Mouse (Mus musculus): ENCODE data around the gene Cacnb4. TPM values are rescaled to one million over a fixed set of nuclear protein-coding genes. Genes with fewer than 3 reads are reported as not detected.

The Cacnb4 gene
- polyA plus RNA-seq, 1 experiment from 2014 or later: 2.8 TPM

GRCm38 (mm10) chr2:52590340-52590969 is 86.2 kb downstream of the Cacnb4 start:
- Histone ChIP-seq H3K4me1 (ENCODE audit: control insufficient read depth, insufficient read depth, low read length) (no peaks in the 10 kb centered on the region), H3K9ac (ENCODE audit: low read length) (peak overlapping the region; percentile 24; the same call in 1 of the 2 replicates), H3K9me3 (ENCODE audit: control insufficient read depth, low read length) (no peaks in the 10 kb centered on the region), H3K27me3 (ENCODE audit: control insufficient read depth, insufficient read depth, low read length) (no peaks in the 10 kb centered on the region), H3K4me2 (no peak overlapping the region), H3K4me3 (ENCODE audit: low read depth, low read length) (no peak overlapping the region), H3K27ac (ENCODE audit: low read depth, low read length) (no peak overlapping the region), H3K36me3 (ENCODE audit: control insufficient read depth, insufficient read depth, low read length) (no peaks in the 10 kb centered on the region)
- DNase-seq (ENCODE audit: low spot score, missing footprints): no peak
- 71% methylated on average over 7 of the region's 7 CpGs for WGBS
- peak; percentile 39; the same call in 1 of the 2 replicates for ATAC-seq (ENCODE audit: low FRiP score)

GRCm38 (mm10) chr2:52589514-52589913 is 87.1 kb downstream of the Cacnb4 start:
- Histone ChIP-seq H3K9ac (ENCODE audit: low read length) (no peak overlapping the region), H3K4me3 (ENCODE audit: low read depth, low read length) (no peak overlapping the region), H3K27me3 (ENCODE audit: control insufficient read depth, insufficient read depth, low read length) (no peaks in the 10 kb centered on the region), H3K4me1 (ENCODE audit: control insufficient read depth, insufficient read depth, low read length) (no peaks in the 10 kb centered on the region), H3K9me3 (ENCODE audit: control insufficient read depth, low read length) (no peaks in the 10 kb centered on the region), H3K36me3 (ENCODE audit: control insufficient read depth, insufficient read depth, low read length) (no peaks in the 10 kb centered on the region), H3K27ac (ENCODE audit: low read depth, low read length) (no peak overlapping the region), H3K4me2 (no peak overlapping the region)
- WGBS: 86% methylated on average over 4 of the region's 4 CpGs
- DNase-seq (ENCODE audit: low spot score, missing footprints) (no peak), ATAC-seq (ENCODE audit: low FRiP score) (no peak)

- no peak overlapping the region for H3K27ac ChIP-seq (ENCODE audit: low read depth, low read length)
- no peak overlapping the region for H3K4me2 ChIP-seq
- no peak overlapping the region for H3K9ac ChIP-seq (ENCODE audit: low read length)
- ATAC-seq (ENCODE audit: low FRiP score) (no peak), DNase-seq (ENCODE audit: low spot score, missing footprints) (no peak)
- H3K4me3 ChIP-seq (ENCODE audit: low read depth, low read length): no peak overlapping the region
- no peaks in the 10 kb centered on the region for H3K9me3 ChIP-seq (ENCODE audit: control insufficient read depth, low read length)
- H3K27me3 ChIP-seq (ENCODE audit: control insufficient read depth, insufficient read depth, low read length): no peaks in the 10 kb centered on the region
- WGBS: 82% methylated on average over 4 of the region's 4 CpGs
- H3K36me3 ChIP-seq (ENCODE audit: control insufficient read depth, insufficient read depth, low read length): no peaks in the 10 kb centered on the region
- no peaks in the 10 kb centered on the region for H3K4me1 ChIP-seq (ENCODE audit: control insufficient read depth, insufficient read depth, low read length)
Measured at GRCm38 (mm10) chr2:52585384-52585783, 91.2 kb downstream of the Cacnb4 start.

- Histone ChIP-seq H3K27me3 (ENCODE audit: control insufficient read depth, insufficient read depth, low read length) (no peaks in the 10 kb centered on the region), H3K4me1 (ENCODE audit: control insufficient read depth, insufficient read depth, low read length) (no peaks in the 10 kb centered on the region), H3K9ac (ENCODE audit: low read length) (no peak overlapping the region), H3K4me2 (no peak overlapping the region), H3K4me3 (ENCODE audit: low read depth, low read length) (no peak overlapping the region), H3K27ac (ENCODE audit: low read depth, low read length) (no peak overlapping the region), H3K9me3 (ENCODE audit: control insufficient read depth, low read length) (no peaks in the 10 kb centered on the region), H3K36me3 (ENCODE audit: control insufficient read depth, insufficient read depth, low read length) (no peaks in the 10 kb centered on the region)
- ATAC-seq (ENCODE audit: low FRiP score) (no peak), DNase-seq (ENCODE audit: low spot score, missing footprints) (no peak)
- WGBS: 87% methylated on average over 10 of the region's 11 CpGs
Measured at GRCm38 (mm10) chr2:52581132-52581781, 95.4 kb downstream of the Cacnb4 start.

GRCm38 (mm10) chr2:52580697-52581096 is 95.9 kb downstream of the Cacnb4 start:
- no peaks in the 10 kb centered on the region for H3K36me3 ChIP-seq (ENCODE audit: control insufficient read depth, insufficient read depth, low read length)
- no peak overlapping the region for H3K4me3 ChIP-seq (ENCODE audit: low read depth, low read length)
- no peak overlapping the region for H3K4me2 ChIP-seq
- no peak for ATAC-seq (ENCODE audit: low FRiP score)
- DNase-seq (ENCODE audit: low spot score, missing footprints): no peak
- no peak overlapping the region for H3K27ac ChIP-seq (ENCODE audit: low read depth, low read length)
- WGBS: 57% methylated on average over 5 of the region's 5 CpGs
- H3K9ac ChIP-seq (ENCODE audit: low read length): no peak overlapping the region
- H3K4me1 ChIP-seq (ENCODE audit: control insufficient read depth, insufficient read depth, low read length): no peaks in the 10 kb centered on the region
- no peaks in the 10 kb centered on the region for H3K9me3 ChIP-seq (ENCODE audit: control insufficient read depth, low read length)
- H3K27me3 ChIP-seq (ENCODE audit: control insufficient read depth, insufficient read depth, low read length): no peaks in the 10 kb centered on the region

GRCm38 (mm10) chr2:52578846-52579245 is 97.8 kb downstream of the Cacnb4 start:
- ATAC-seq (ENCODE audit: low FRiP score) (no peak), DNase-seq (ENCODE audit: low spot score, missing footprints) (no peak)
- 57% methylated on average over 3 of the region's 3 CpGs for WGBS
- no peak overlapping the region for H3K4me2 ChIP-seq
- no peaks in the 10 kb centered on the region for H3K9me3 ChIP-seq (ENCODE audit: control insufficient read depth, low read length)
- no peaks in the 10 kb centered on the region for H3K4me1 ChIP-seq (ENCODE audit: control insufficient read depth, insufficient read depth, low read length)
- H3K9ac ChIP-seq (ENCODE audit: low read length): no peak overlapping the region
- no peak overlapping the region for H3K27ac ChIP-seq (ENCODE audit: low read depth, low read length)
- H3K27me3 ChIP-seq (ENCODE audit: control insufficient read depth, insufficient read depth, low read length): no peaks in the 10 kb centered on the region
- H3K4me3 ChIP-seq (ENCODE audit: low read depth, low read length): no peak overlapping the region
- no peaks in the 10 kb centered on the region for H3K36me3 ChIP-seq (ENCODE audit: control insufficient read depth, insufficient read depth, low read length)

- no peak for ATAC-seq (ENCODE audit: low FRiP score)
- H3K27ac ChIP-seq (ENCODE audit: low read depth, low read length): no peak overlapping the region
- H3K4me1 ChIP-seq (ENCODE audit: control insufficient read depth, insufficient read depth, low read length): no peaks in the 10 kb centered on the region
- no peaks in the 10 kb centered on the region for H3K27me3 ChIP-seq (ENCODE audit: control insufficient read depth, insufficient read depth, low read length)
- 91% methylated on average over 4 of the region's 4 CpGs for WGBS
- DNase-seq (ENCODE audit: low spot score, missing footprints): no peak
- no peaks in the 10 kb centered on the region for H3K36me3 ChIP-seq (ENCODE audit: control insufficient read depth, insufficient read depth, low read length)
- H3K4me3 ChIP-seq (ENCODE audit: low read depth, low read length): no peak overlapping the region
- H3K9ac ChIP-seq (ENCODE audit: low read length): no peak overlapping the region
- H3K4me2 ChIP-seq: no peak overlapping the region
- H3K9me3 ChIP-seq (ENCODE audit: control insufficient read depth, low read length): no peaks in the 10 kb centered on the region
Measured at GRCm38 (mm10) chr2:52577700-52578099, 98.9 kb downstream of the Cacnb4 start.

GRCm38 (mm10) chr2:52576546-52576945 is 100.1 kb downstream of the Cacnb4 start:
- H3K9ac ChIP-seq (ENCODE audit: low read length): no peak overlapping the region
- WGBS: 88% methylated on average over 2 of the region's 2 CpGs
- no peaks in the 10 kb centered on the region for H3K27me3 ChIP-seq (ENCODE audit: control insufficient read depth, insufficient read depth, low read length)
- DNase-seq (ENCODE audit: low spot score, missing footprints) (no peak), ATAC-seq (ENCODE audit: low FRiP score) (no peak)
- H3K36me3 ChIP-seq (ENCODE audit: control insufficient read depth, insufficient read depth, low read length): no peaks in the 10 kb centered on the region
- no peak overlapping the region for H3K4me2 ChIP-seq
- no peak overlapping the region for H3K4me3 ChIP-seq (ENCODE audit: low read depth, low read length)
- no peaks in the 10 kb centered on the region for H3K9me3 ChIP-seq (ENCODE audit: control insufficient read depth, low read length)
- H3K27ac ChIP-seq (ENCODE audit: low read depth, low read length): no peak overlapping the region
- H3K4me1 ChIP-seq (ENCODE audit: control insufficient read depth, insufficient read depth, low read length): no peaks in the 10 kb centered on the region

- DNase-seq (ENCODE audit: low spot score, missing footprints): no peak
- no peak overlapping the region for H3K9ac ChIP-seq (ENCODE audit: low read length)
- H3K4me3 ChIP-seq (ENCODE audit: low read depth, low read length): no peak overlapping the region
- no peak for ATAC-seq (ENCODE audit: low FRiP score)
- no peaks in the 10 kb centered on the region for H3K27me3 ChIP-seq (ENCODE audit: control insufficient read depth, insufficient read depth, low read length)
- WGBS: 92% methylated on average over 10 of the region's 10 CpGs
- no peak overlapping the region for H3K27ac ChIP-seq (ENCODE audit: low read depth, low read length)
- no peak overlapping the region for H3K4me2 ChIP-seq
- H3K9me3 ChIP-seq (ENCODE audit: control insufficient read depth, low read length): no peaks in the 10 kb centered on the region
- H3K4me1 ChIP-seq (ENCODE audit: control insufficient read depth, insufficient read depth, low read length): no peaks in the 10 kb centered on the region
- H3K36me3 ChIP-seq (ENCODE audit: control insufficient read depth, insufficient read depth, low read length): no peaks in the 10 kb centered on the region
Measured at GRCm38 (mm10) chr2:52575637-52576175, 100.9 kb downstream of the Cacnb4 start.
